Mouse (Mus musculus): ENCODE results near the gene Pfdn2. TPM values are rescaled to one million over a fixed set of nuclear protein-coding genes. Genes with fewer than 3 reads are reported as not detected.

The Pfdn2 gene
- 69.8 TPM for total RNA-seq (2023)

GRCm38 (mm10) chr1:171345225-171346094 is at the start of gene Pfdn2, which contains the start of gene Nit1:
Gene Pfdn2, plus strand, starts transcription at chr1:171345670.
Gene Nit1, minus strand, starts transcription at chr1:171345646.

GRCm38 (mm10) chr1:171328839-171329432 is 16.5 kb upstream of the Pfdn2 start, which contains the start of gene Dedd:
Gene Dedd, plus strand, starts transcription at chr1:171329145.

GRCm38 (mm10) chr1:171360656-171361055 is 15.2 kb downstream of the Pfdn2 start, which contains the start of gene Klhdc9:
Gene Klhdc9, minus strand, starts transcription at chr1:171360798.

GRCm38 (mm10) chr1:171369845-171370556 is 24.5 kb downstream of the Pfdn2 start, which contains the start of gene Nectin4:
Gene Nectin4, plus strand, starts transcription at chr1:171370099.

GRCm38 (mm10) chr1:171388376-171389102 is 43.1 kb downstream of the Pfdn2 start, which contains the start of gene Arhgap30:
Gene Arhgap30, plus strand, starts transcription at chr1:171388954.

Other genes starting within 250 kb of the Pfdn2 start
- gene Cfap126, start 231.8 kb upstream of the Pfdn2 start, total RNA-seq (2023) = not detected
- gene Sdhc, start 195.1 kb upstream of the Pfdn2 start, total RNA-seq (2023) = 113 TPM
- gene Mpz, start 195.0 kb upstream of the Pfdn2 start, total RNA-seq (2023) = not detected
- gene Pcp4l1, start 149.4 kb upstream of the Pfdn2 start, total RNA-seq (2023) = not detected
- not detected for gene Nr1i3, start 131.7 kb upstream of the Pfdn2 start, total RNA-seq (2023)
- 21.0 TPM for gene Tomm40l, start 123.2 kb upstream of the Pfdn2 start, total RNA-seq (2023)
- gene Apoa2, start 120.6 kb upstream of the Pfdn2 start, total RNA-seq (2023) = not detected
- gene Fcer1g, start 111.3 kb upstream of the Pfdn2 start, total RNA-seq (2023) = 15.1 TPM
- gene Adamts4, start 95.2 kb upstream of the Pfdn2 start, total RNA-seq (2023) = not detected
- 115 TPM for gene Ndufs2, start 94.3 kb upstream of the Pfdn2 start, total RNA-seq (2023)
- gene B4galt3, start 75.3 kb upstream of the Pfdn2 start, total RNA-seq (2023) = 70.7 TPM
- gene Ppox, start 64.5 kb upstream of the Pfdn2 start, total RNA-seq (2023) = 52.3 TPM
- gene Usp21, start 57.7 kb upstream of the Pfdn2 start, total RNA-seq (2023) = 51.6 TPM
- gene Ufc1, start 50.6 kb upstream of the Pfdn2 start, total RNA-seq (2023) = 46.1 TPM
- 28.3 TPM for gene Dedd, start 16.5 kb upstream of the Pfdn2 start, total RNA-seq (2023)
- 28.5 TPM for gene Nit1, start within 50 bp of the Pfdn2 start, total RNA-seq (2023)
- 0.98 TPM for gene Klhdc9, start 15.1 kb downstream of the Pfdn2 start, total RNA-seq (2023)
- 0.15 TPM for gene Nectin4, start 24.4 kb downstream of the Pfdn2 start, total RNA-seq (2023)
- gene Arhgap30, start 43.3 kb downstream of the Pfdn2 start, total RNA-seq (2023) = 202 TPM
- 92.7 TPM for gene Usf1, start 65.6 kb downstream of the Pfdn2 start, total RNA-seq (2023)
- gene Tstd1, start 73.2 kb downstream of the Pfdn2 start, total RNA-seq (2023) = 4.4 TPM
- 1.1 TPM for gene F11r, start 91.9 kb downstream of the Pfdn2 start, total RNA-seq (2023)
- gene Alyref2, start 157.8 kb downstream of the Pfdn2 start, total RNA-seq (2023) = 4.9 TPM
- not detected for gene Itln1, start 189.6 kb downstream of the Pfdn2 start, total RNA-seq (2023)
- gene Cd244a, start 213.5 kb downstream of the Pfdn2 start, total RNA-seq (2023) = 4.6 TPM